Mouse (Mus musculus) B cell, adult (primary cell): ENCODE data around the gene Sult6b1. TPM values are rescaled to one million over a fixed set of nuclear protein-coding genes. Genes with fewer than 3 reads are reported as not detected.

Experiments used
- total RNA-seq: library from RNA; stranded (reverse); gene quantifications from 4 replicates; pipeline ENCODE4 v1.2.4, GENCODE M21; 2023; ENCODE audit not compliant: inconsistent age

Gene Sult6b1
- total RNA-seq = not detected in 4 replicates

GRCm38 (mm10) chr17:78906892-78907291, at the start of gene Sult6b1:
Gene Sult6b1 (minus strand): TSS chr17:78906992.

GRCm38 (mm10) chr17:78936466-78937228, 29.9 kb upstream of the Sult6b1 start, which contains the start of the genes Cebpz and Ndufaf7:
Gene Cebpz (minus strand): TSS chr17:78937066.
Gene Ndufaf7 (plus strand): TSS chr17:78937136.

GRCm38 (mm10) chr17:78916369-78916813, 9.6 kb upstream of the Sult6b1 start, which contains the start of gene Cebpzos:
Gene Cebpzos (plus strand): TSS chr17:78916500.

GRCm38 (mm10) chr17:78882401-78883112, 24.2 kb downstream of the Sult6b1 start, which contains the start of gene Eif2ak2:
Gene Eif2ak2 (minus strand): TSS chr17:78882573.

GRCm38 (mm10) chr17:78834856-78835835, 71.6 kb downstream of the Sult6b1 start, which contains the start of the genes Heatr5b and Gpatch11:
Gene Heatr5b (minus strand): TSS chr17:78835364.
Gene Gpatch11 (plus strand): TSS chr17:78835567.

Other genes with a start within 250 kb of the Sult6b1 start
- 28.2 to 32.6 TPM (median 31.5 TPM) in 4 replicates for gene Strn, start 169.8 kb downstream of the Sult6b1 start, total RNA-seq
- gene Heatr5b, start 71.6 kb downstream of the Sult6b1 start, total RNA-seq = 28.9 to 36.5 TPM (median 34.7 TPM) in 4 replicates
- 23.0 to 36.0 TPM (median 29.0 TPM) in 4 replicates for gene Gpatch11, start 71.4 kb downstream of the Sult6b1 start, total RNA-seq
- 29.5 to 43.2 TPM (median 34.2 TPM) in 4 replicates for gene Eif2ak2, start 24.4 kb downstream of the Sult6b1 start, total RNA-seq
- gene Cebpzos, start 9.5 kb upstream of the Sult6b1 start, total RNA-seq = 9.1 to 15.7 TPM (median 12.5 TPM) in 4 replicates
- gene Cebpz, start 30.1 kb upstream of the Sult6b1 start, total RNA-seq = 102 to 113 TPM (median 109 TPM) in 4 replicates
- gene Ndufaf7, start 30.1 kb upstream of the Sult6b1 start, total RNA-seq = 14.6 to 27.1 TPM (median 22.5 TPM) in 4 replicates
- gene Prkd3, start 113.8 kb upstream of the Sult6b1 start, total RNA-seq = 40.7 to 50.1 TPM (median 45.8 TPM) in 4 replicates
- gene Qpct, start 144.9 kb upstream of the Sult6b1 start, total RNA-seq = not detected in 4 replicates